Mouse (Mus musculus) lung, embryonic 16.5 days (tissue): Measurements from ENCODE around the gene Rps6ka5. TPM values are rescaled to one million over a fixed set of nuclear protein-coding genes. Genes with fewer than 3 reads are reported as not detected.

Experiments used
- ATAC-seq: fragments of 200-750 bp; cut with Nextera tagmentation; 2 replicates; pipeline ENCODE4 v1.8.0; 2017; ENCODE audit warnings: low read depth, mild to moderate bottlenecking, moderate library complexity
- H3K27ac ChIP-seq: fragments of 300-500 bp; sonication (generic); 2 replicates; pipeline ENCODE4 v1.5.1; 2014; ENCODE audit warnings: mild to moderate bottlenecking, control low read depth, low read length
- H3K27me3 ChIP-seq: fragments of 300-500 bp; sonication (generic); 2 replicates; pipeline ENCODE4 v1.6.1; 2014; ENCODE audit warnings: low read depth, low read length, mixed read lengths; ENCODE audit not compliant: control insufficient read depth, insufficient read depth
- H3K36me3 ChIP-seq: fragments of 300-500 bp; sonication (generic); 2 replicates; pipeline ENCODE4 v1.6.1; 2014; ENCODE audit warnings: low read length; ENCODE audit not compliant: control insufficient read depth, insufficient read depth
- H3K4me1 ChIP-seq: fragments of 300-500 bp; sonication (generic); replicated peaks from 2 replicates; pipeline ENCODE4 v1.6.1; 2014; ENCODE audit warnings: low read length, mixed read lengths; ENCODE audit not compliant: control insufficient read depth, insufficient read depth
- H3K4me2 ChIP-seq: fragments of 300-500 bp; sonication (generic); 2 replicates; pipeline ENCODE4 v1.6.1; 2014; ENCODE audit warnings: low read depth, low read length, control low read depth
- H3K4me3 ChIP-seq: fragments of 300-500 bp; sonication (generic); 2 replicates; pipeline ENCODE4 v1.5.1; 2014; ENCODE audit warnings: mild to moderate bottlenecking, low read length, control low read depth
- H3K9ac ChIP-seq: fragments of 300-500 bp; sonication (generic); 2 replicates; pipeline ENCODE4 v1.6.1; 2014; ENCODE audit warnings: low read length, control low read depth
- H3K9me3 ChIP-seq: fragments of 300-500 bp; sonication (generic); 2 replicates; pipeline ENCODE4 v1.6.1; 2016; ENCODE audit warnings: low read length; ENCODE audit not compliant: control insufficient read depth
- WGBS: fragments of 180-500 bp; shearing (Covaris S2); extraction: QIAGEN DNeasy Blood & Tissue Kit; methylation state at CpG from one replicate; pipeline ENCODE4 v1.1.7; 2014; 5-methylcytosine and 5-hydroxymethylcytosine counted together
- polyA plus RNA-seq: library from polyadenylated mRNA; unstranded; fragments of >200 nt; fragmentation: Nextera tagmentation; extraction: Ambion mirVana; gene quantifications from 2 replicates; pipeline ENCODE4 v1.2.1, GENCODE M21; 2015

The Rps6ka5 gene
- polyA plus RNA-seq, 1 experiment from 2014 or later, result 4.3 TPM

GRCm38 (mm10) chr12:100735156-100735555, 8.4 kb upstream of the Rps6ka5 start:
- H3K4me1 ChIP-seq, result no peaks in the 10 kb centered on the region
- no peaks in the 10 kb centered on the region for H3K27me3 ChIP-seq
- no peak overlapping the region for H3K4me2 ChIP-seq
- H3K36me3 ChIP-seq, result no peaks in the 10 kb centered on the region
- no peak overlapping the region for H3K4me3 ChIP-seq
- no peaks in the 10 kb centered on the region for H3K9me3 ChIP-seq
- H3K27ac ChIP-seq, result no peak overlapping the region
- H3K9ac ChIP-seq, result no peak overlapping the region
- WGBS, result 72% methylated on average over 5 of the region's 5 CpGs
- ATAC-seq, result no peak

- no peak overlapping the region for H3K9ac ChIP-seq
- no peaks in the 10 kb centered on the region for H3K36me3 ChIP-seq
- peaks cover 2% of the 10 kb centered on the region; the same call in 1 of the 2 replicates for H3K4me1 ChIP-seq
- WGBS, result 58% methylated on average over 14 of the region's 14 CpGs
- ATAC-seq, result no peak
- H3K4me2 ChIP-seq, result no peak overlapping the region
- H3K9me3 ChIP-seq, result no peaks in the 10 kb centered on the region
- no peak overlapping the region for H3K27ac ChIP-seq
- H3K4me3 ChIP-seq, result no peak overlapping the region
- H3K27me3 ChIP-seq, result no peaks in the 10 kb centered on the region
Observed at GRCm38 (mm10) chr12:100728646-100729485, 2.1 kb upstream of the Rps6ka5 start.

DNA sequence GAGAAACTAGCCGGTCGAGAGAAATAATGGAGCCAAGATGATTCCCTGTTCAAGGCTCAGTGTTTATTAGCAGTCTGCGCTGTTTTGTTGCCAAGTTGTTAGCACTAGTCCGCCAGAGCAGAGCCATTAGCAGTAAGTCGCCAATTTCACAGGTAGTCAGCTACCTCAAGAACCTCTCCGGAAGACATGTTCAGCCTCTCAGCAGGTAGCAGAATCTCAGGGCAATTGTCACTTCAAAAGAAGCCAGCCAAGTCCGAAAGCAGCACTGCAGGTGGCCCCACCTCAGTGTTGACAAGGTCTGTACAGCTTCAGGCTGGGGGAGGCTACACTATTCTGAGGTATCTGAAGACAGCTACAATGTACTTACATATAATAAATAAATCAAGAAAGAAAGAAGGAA, 1.1 kb upstream of the Rps6ka5 start:
- Histone ChIP-seq H3K4me2 (no peak overlapping the region), H3K9ac (no peak overlapping the region), H3K9me3 (no peaks in the 10 kb centered on the region), H3K36me3 (no peaks in the 10 kb centered on the region), H3K4me1 (peaks cover 5% of the 10 kb centered on the region), H3K4me3 (no peak overlapping the region), H3K27me3 (no peaks in the 10 kb centered on the region), H3K27ac (no peak overlapping the region)
- no peak for ATAC-seq
- 32% methylated on average over 7 of the region's 7 CpGs for WGBS

DNA sequence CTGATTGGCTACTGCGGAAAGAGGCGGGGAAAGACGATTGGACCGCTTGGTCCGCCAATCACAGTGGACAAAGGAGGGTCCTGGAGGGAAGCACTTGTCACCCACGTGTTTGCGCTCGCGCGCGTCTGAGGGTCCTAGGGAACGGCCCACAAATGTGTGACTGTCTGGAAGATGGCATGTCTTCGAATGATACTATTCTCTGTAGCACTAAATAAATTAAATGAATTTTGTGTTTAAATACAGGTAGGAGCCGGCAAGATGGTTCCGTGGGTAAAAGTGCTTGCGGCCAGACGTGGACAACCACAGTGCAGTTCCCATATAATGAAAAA, 1.4 kb downstream of the Rps6ka5 start:
- H3K27me3 ChIP-seq, result no peaks in the 10 kb centered on the region
- WGBS, result 4% methylated on average over 17 of the region's 17 CpGs
- peaks cover 5% of the 10 kb centered on the region for H3K4me1 ChIP-seq
- H3K4me3 ChIP-seq, result peak overlapping the region; percentile 88
- no peak for ATAC-seq
- H3K9ac ChIP-seq, result 0 out of 2 replicates have a peak overlapping the region, but pooled peaks have one; percentile 14
- no peaks in the 10 kb centered on the region for H3K9me3 ChIP-seq
- no peaks in the 10 kb centered on the region for H3K36me3 ChIP-seq
- no peak overlapping the region for H3K27ac ChIP-seq
- peak overlapping the region; percentile 92 for H3K4me2 ChIP-seq

GRCm38 (mm10) chr12:100724606-100725457, 2.0 kb downstream of the Rps6ka5 start:
- under 1% methylated on average over 57 of the region's 85 CpGs for WGBS
- H3K4me1 ChIP-seq, result peaks cover 5% of the 10 kb centered on the region
- no peaks in the 10 kb centered on the region for H3K36me3 ChIP-seq
- peak overlapping the region; percentile 85 for H3K9ac ChIP-seq
- peak overlapping the region; percentile 92 for H3K4me2 ChIP-seq
- H3K4me3 ChIP-seq, result peak overlapping the region; percentile 88
- no peaks in the 10 kb centered on the region for H3K27me3 ChIP-seq
- H3K27ac ChIP-seq, result peak overlapping the region; percentile 98
- no peaks in the 10 kb centered on the region for H3K9me3 ChIP-seq
- peak; percentile 99 for ATAC-seq

DNA sequence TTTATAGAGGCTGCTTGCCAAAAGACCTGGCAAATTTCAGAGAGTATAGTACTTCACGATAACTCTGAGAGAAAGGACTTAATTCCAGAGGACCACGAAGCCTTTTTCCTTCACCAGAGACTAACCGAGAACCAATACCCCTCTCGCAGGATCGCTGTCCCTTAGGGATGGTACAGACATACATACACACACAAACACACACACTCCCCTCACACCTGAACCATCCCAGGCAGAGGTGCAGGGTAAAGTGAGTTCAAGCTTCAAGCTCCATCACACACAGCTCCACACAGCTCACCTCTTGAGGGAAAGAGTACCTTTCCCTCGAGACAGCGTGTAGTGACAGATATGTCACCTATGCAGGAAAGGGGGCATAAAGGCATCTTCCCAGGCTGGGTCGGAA, 2.6 kb downstream of the Rps6ka5 start:
- H3K36me3 ChIP-seq, result no peaks in the 10 kb centered on the region
- peak overlapping the region; percentile 92 for H3K4me2 ChIP-seq
- H3K4me3 ChIP-seq, result peak overlapping the region; percentile 88
- peaks cover 5% of the 10 kb centered on the region for H3K4me1 ChIP-seq
- no peaks in the 10 kb centered on the region for H3K27me3 ChIP-seq
- WGBS, result under 1% methylated on average over 8 of the region's 8 CpGs
- H3K9me3 ChIP-seq, result no peaks in the 10 kb centered on the region
- ATAC-seq, result no peak
- peak overlapping the region; percentile 85 for H3K9ac ChIP-seq
- H3K27ac ChIP-seq, result peak overlapping the region; percentile 98

GRCm38 (mm10) chr12:100720801-100721200, 6.0 kb downstream of the Rps6ka5 start:
- H3K27me3 ChIP-seq, result no peaks in the 10 kb centered on the region
- peaks cover 3% of the 10 kb centered on the region for H3K4me1 ChIP-seq
- H3K4me3 ChIP-seq, result no peak overlapping the region
- H3K4me2 ChIP-seq, result no peak overlapping the region
- H3K9me3 ChIP-seq, result no peaks in the 10 kb centered on the region
- no peak overlapping the region for H3K9ac ChIP-seq
- no peak overlapping the region for H3K27ac ChIP-seq
- ATAC-seq, result no peak
- H3K36me3 ChIP-seq, result no peaks in the 10 kb centered on the region
- 61% methylated on average over 3 of the region's 3 CpGs for WGBS

- Histone ChIP-seq H3K4me1 (no peaks in the 10 kb centered on the region), H3K4me3 (no peak overlapping the region), H3K27ac (no peak overlapping the region), H3K9me3 (no peaks in the 10 kb centered on the region), H3K36me3 (no peaks in the 10 kb centered on the region), H3K9ac (no peak overlapping the region), H3K4me2 (no peak overlapping the region), H3K27me3 (no peaks in the 10 kb centered on the region)
- ATAC-seq, result no peak
Observed at GRCm38 (mm10) chr12:100717446-100717845, 9.3 kb downstream of the Rps6ka5 start.

- no peak overlapping the region for H3K4me3 ChIP-seq
Observed at GRCm38 (mm10) chr12:100716969-100717368, 9.8 kb downstream of the Rps6ka5 start.

More at GRCm38 (mm10) chr12:100716969-100717368, 9.8 kb downstream of the Rps6ka5 start:
- ATAC-seq, result no peak
- Histone ChIP-seq H3K27ac (no peak overlapping the region), H3K36me3 (no peaks in the 10 kb centered on the region), H3K9ac (no peak overlapping the region), H3K4me2 (no peak overlapping the region), H3K4me1 (no peaks in the 10 kb centered on the region), H3K27me3 (no peaks in the 10 kb centered on the region), H3K9me3 (no peaks in the 10 kb centered on the region)
- 56% methylated on average over 4 of the region's 4 CpGs for WGBS
